In the genomic region with DNA sequence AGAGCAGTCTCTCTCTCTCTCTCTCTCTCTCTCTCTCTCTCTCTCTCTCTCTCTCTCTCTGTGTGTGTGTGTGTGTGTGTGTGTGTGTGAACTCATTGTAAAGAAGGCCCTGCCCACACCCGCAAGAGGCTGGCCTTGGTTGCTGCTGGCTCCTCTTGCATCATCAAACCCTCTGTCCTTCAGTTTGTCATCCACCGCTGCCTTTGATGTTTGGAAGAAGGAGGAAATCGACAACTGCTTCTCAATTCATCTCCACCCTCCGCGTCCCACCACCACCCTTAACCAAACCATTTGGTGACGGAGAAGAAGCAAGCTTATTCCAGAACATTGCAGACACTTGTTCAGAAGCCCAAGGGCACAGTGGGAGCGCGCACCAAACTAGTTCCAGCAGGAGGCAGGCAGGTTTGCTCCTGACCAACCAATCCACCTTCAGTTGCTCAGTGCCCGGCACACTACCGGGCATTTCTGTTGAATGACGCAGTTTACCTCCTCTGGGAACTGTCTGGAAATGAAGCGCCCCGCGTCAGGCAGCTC, we compare ENCODE assay signal across 8 mouse cellular contexts. TPM values are rescaled to one million over a fixed set of nuclear protein-coding genes. Genes with fewer than 3 reads are reported as not detected.
A peak's percentile ranks its signal among the peaks of the same experiment; 100 is the strongest.
DNase-seq lines count a peak whose midpoint lies in the region; ATAC-seq and TF ChIP-seq lines count a peak whose summit lies in the region.

No protein-coding gene starts in this region.

- peak overlapping the region; percentile 46 for H3K4me3 ChIP-seq in heart, postnatal 0 days (ENCODE audit: low read depth, low read length)
- peak overlapping the region; percentile 20 to 50 (median 43) for H3K4me3 ChIP-seq in CH12.LX (replicated peaks in 1 of 3; ENCODE audit: low read depth in 2 of 3, low read length in 2 of 3, poor library complexity in 1 of 3)
- H3K4me3 ChIP-seq in bone marrow macrophage, adult 2 months (ENCODE audit: insufficient read depth, low read length) = no peak overlapping the region
- peak overlapping the region; percentile 7 to 28; a peak in 3 of 4 replicates for H3K4me3 ChIP-seq in liver, embryonic 14.5 days (ENCODE audit: insufficient read depth in 1 of 2, low read depth in 2 of 2, low read length in 2 of 2)
- H3K4me3 ChIP-seq in stomach, postnatal 0 days (ENCODE audit: low read depth, low read length) = peak overlapping the region; percentile 26

- H3K27ac ChIP-seq in heart, postnatal 0 days (ENCODE audit: low read depth) = no peak overlapping the region
- H3K27ac ChIP-seq in CH12.LX (ENCODE audit: insufficient read depth, low read depth) = peak overlapping the region; percentile 96
- peak overlapping the region; percentile 31 for H3K27ac ChIP-seq in bone marrow macrophage, adult 2 months (ENCODE audit: insufficient read depth, low read depth, low read length)
- no peak overlapping the region for H3K27ac ChIP-seq in liver, embryonic 14.5 days
- H3K27ac ChIP-seq in stomach, postnatal 0 days (replicated peaks) = no peak overlapping the region

- TF ChIP-seq RAD21 in CH12.LX (IDR thresholded peaks at IDR 0.05; ENCODE audit: low read depth, low read length) = no peak

- peaks cover 17% of the 10 kb centered on the region for H3K4me1 ChIP-seq in heart, postnatal 0 days (ENCODE audit: control insufficient read depth, insufficient read depth)
- peaks cover 32 to 78% of the 10 kb centered on the region in 2 experiments for H3K4me1 ChIP-seq in CH12.LX (ENCODE audit: control insufficient read depth in 1 of 2, insufficient read depth in 2 of 2)
- peaks cover 57% of the 10 kb centered on the region for H3K4me1 ChIP-seq in bone marrow macrophage, adult 2 months (ENCODE audit: control insufficient read depth, insufficient read depth, low read length)
- H3K4me1 ChIP-seq in liver, embryonic 14.5 days (replicated peaks; ENCODE audit: control insufficient read depth in 2 of 2, insufficient read depth in 2 of 2, low read length in 1 of 2) = peaks cover 0 to 2% of the 10 kb centered on the region in 2 experiments; a peak in 2 of 4 replicates
- H3K4me1 ChIP-seq in stomach, postnatal 0 days (replicated peaks; ENCODE audit: control insufficient read depth, insufficient read depth) = no peaks in the 10 kb centered on the region

- no peak for TF ChIP-seq POLR2A in CH12.LX (IDR thresholded peaks at IDR 0.05; ENCODE audit: low read depth, low read length)
- TF ChIP-seq POLR2A in bone marrow macrophage, adult 2 months (IDR thresholded peaks at IDR 0.05; ENCODE audit: borderline replicate concordance, low read depth, low read length) = no peak

- DNase-seq in heart, postnatal 0 days (ENCODE audit: low spot score) = no peak
- no peak for DNase-seq in heart, adult 11 months
- peak; percentile 79 for DNase-seq in CH12.LX (ENCODE audit: extremely low read depth)
- DNase-seq in induced T-regulatory cell, adult 2 months (ENCODE audit: low read depth) = peak; percentile 71
- no peak for DNase-seq in liver, embryonic 14.5 days (ENCODE audit: low read depth in 3 of 3, low spot score in 3 of 3)
- DNase-seq in stomach, postnatal 0 days (ENCODE audit: low spot score) = no peak
- no peak for DNase-seq in c-Kit-positive CD71-positive TER-119-positive erythroid progenitor cells, embryonic 14.5 days (ENCODE audit: low spot score)

- TF ChIP-seq EP300 in heart, postnatal 0 days (IDR thresholded peaks at IDR 0.05; ENCODE audit: low read depth) = no peak
- no peak; the same call in none of the 2 replicates for TF ChIP-seq EP300 in CH12.LX (IDR thresholded peaks at IDR 0.05; ENCODE audit: low read length)
- TF ChIP-seq EP300 in liver, embryonic 14.5 days (IDR thresholded peaks at IDR 0.05; ENCODE audit: low read depth) = no peak
- TF ChIP-seq EP300 in stomach, postnatal 0 days (optimal IDR thresholded peaks at IDR 0.05) = no peak

- WGBS in heart, postnatal 0 days = 23% methylated on average over 14 of the region's 14 CpGs
- 20% methylated on average over 14 of the region's 14 CpGs for WGBS in liver, embryonic 14.5 days (ENCODE audit: insufficient replicate concordance)
- 26% methylated on average over 14 of the region's 14 CpGs for WGBS in stomach, postnatal 0 days

- no peaks in the 10 kb centered on the region for H3K79me2 ChIP-seq in CH12.LX (replicated peaks; ENCODE audit: control insufficient read depth, extremely low read depth, insufficient read depth, poor library complexity, severe bottlenecking)

- peak overlapping the region; percentile 52; the same call in 1 of the 2 replicates for H3K9ac ChIP-seq in heart, postnatal 0 days (replicated peaks; ENCODE audit: low read depth, low read length)
- H3K9ac ChIP-seq in CH12.LX (ENCODE audit: insufficient read depth, low read depth) = peak overlapping the region; percentile 79
- no peak overlapping the region for H3K9ac ChIP-seq in liver, embryonic 14.5 days (replicated peaks)
- 0 out of 2 replicates have a peak overlapping the region, but pooled peaks have one; percentile 41 for H3K9ac ChIP-seq in stomach, postnatal 0 days (ENCODE audit: low read length)

- ATAC-seq in heart, postnatal 0 days (ENCODE audit: insufficient read depth, low read depth) = peak; percentile 61; the same call in 1 of the 2 replicates
- no peak; the same call in 1 of the 2 replicates for ATAC-seq in liver, embryonic 14.5 days (ENCODE audit: insufficient read depth)
- peak; percentile 38; the same call in 1 of the 2 replicates for ATAC-seq in stomach, postnatal 0 days (ENCODE audit: low FRiP score, low TSS enrichment)

- H3K36me3 ChIP-seq in heart, postnatal 0 days (replicated peaks; ENCODE audit: control insufficient read depth, insufficient read depth, low read length) = no peaks in the 10 kb centered on the region
- peaks cover 0 to under 1% of the 10 kb centered on the region in 2 experiments for H3K36me3 ChIP-seq in CH12.LX (replicated peaks in 1 of 2; ENCODE audit: control insufficient read depth in 1 of 2, insufficient read depth in 1 of 2, low read length in 1 of 2)
- H3K36me3 ChIP-seq in liver, embryonic 14.5 days (replicated peaks; ENCODE audit: control insufficient read depth, insufficient read depth, low read depth) = no peaks in the 10 kb centered on the region
- no peaks in the 10 kb centered on the region for H3K36me3 ChIP-seq in stomach, postnatal 0 days (ENCODE audit: control insufficient read depth, insufficient read depth, low read length)

- no peaks in the 10 kb centered on the region for H3K9me3 ChIP-seq in heart, postnatal 0 days (replicated peaks; ENCODE audit: control insufficient read depth, low read length)
- peaks cover 10% of the 10 kb centered on the region for H3K9me3 ChIP-seq in CH12.LX (replicated peaks; ENCODE audit: low read length)
- H3K9me3 ChIP-seq in liver, embryonic 14.5 days (ENCODE audit: control insufficient read depth, low read length) = no peaks in the 10 kb centered on the region
- no peaks in the 10 kb centered on the region for H3K9me3 ChIP-seq in stomach, postnatal 0 days (ENCODE audit: control insufficient read depth, low read length)

- H3K27me3 ChIP-seq in heart, postnatal 0 days (ENCODE audit: control insufficient read depth, insufficient read depth, low read length) = no peaks in the 10 kb centered on the region
- no peaks in the 10 kb centered on the region for H3K27me3 ChIP-seq in CH12.LX (replicated peaks)
- no peaks in the 10 kb centered on the region for H3K27me3 ChIP-seq in liver, embryonic 14.5 days (ENCODE audit: control insufficient read depth, insufficient read depth, low read length)
- no peaks in the 10 kb centered on the region; the same call in 1 of the 2 replicates for H3K27me3 ChIP-seq in stomach, postnatal 0 days (ENCODE audit: control insufficient read depth, insufficient read depth, low read length)

- peak overlapping the region; percentile 72 for H3K4me2 ChIP-seq in heart, postnatal 0 days (ENCODE audit: low read depth, low read length)
- peak overlapping the region; percentile 78 for H3K4me2 ChIP-seq in CH12.LX (ENCODE audit: insufficient read depth, low read depth, poor library complexity, severe bottlenecking)
- peak overlapping the region; percentile 59 for H3K4me2 ChIP-seq in liver, embryonic 14.5 days (ENCODE audit: low read depth)
- peak overlapping the region; percentile 55 for H3K4me2 ChIP-seq in stomach, postnatal 0 days (replicated peaks; ENCODE audit: low read depth)

- dilution Hi-C loops in CH12.LX (cut with MboI; ENCODE audit: extremely low pct_ligation_motif_present, extremely low pct_unique_long_range_greater_than_20kb, low sequenced_read_pairs) = no loop called here

- in situ Hi-C loops in CH12.LX (cut with MboI; ENCODE audit: low pct_ligation_motif_present, low pct_unique_long_range_greater_than_20kb, low sequenced_read_pairs) = no loop called here

- TF ChIP-seq CTCF in heart, postnatal 0 days (IDR thresholded peaks at IDR 0.05; ENCODE audit: low read depth) = no peak
- TF ChIP-seq CTCF in CH12.LX (conservative IDR thresholded peaks at IDR 0.05 in 1 of 2, IDR thresholded peaks at IDR 0.05 in 1 of 2; ENCODE audit: low read depth in 2 of 2, low read length in 2 of 2) = no peak
- TF ChIP-seq CTCF in bone marrow macrophage, adult 2 months (IDR thresholded peaks at IDR 0.05; ENCODE audit: low read depth, low read length) = no peak
- no peak for TF ChIP-seq CTCF in liver, embryonic 14.5 days (IDR thresholded peaks at IDR 0.05; ENCODE audit: low read depth)
- TF ChIP-seq CTCF in stomach, postnatal 0 days (IDR thresholded peaks at IDR 0.05; ENCODE audit: low read depth) = peak; percentile 28

TF ChIP-seq in CH12.LX, 34 proteins besides CTCF, POLR2A, EP300 and RAD21 (continues in another document):
- TF ChIP-seq MYC (IDR thresholded peaks at IDR 0.05; ENCODE audit: low read depth, low read length) = peak; percentile 26; the same call in 1 of the 2 replicates
- peak; percentile 71 for TF ChIP-seq ETS1 (conservative IDR thresholded peaks at IDR 0.05; ENCODE audit: low read depth, low read length)
- TF ChIP-seq TCF12 (IDR thresholded peaks at IDR 0.05; ENCODE audit: low read depth, low read length) = peak; percentile 62; the same call in 1 of the 2 replicates
- TF ChIP-seq SMC3 (IDR thresholded peaks at IDR 0.05; ENCODE audit: low read depth, low read length) = no peak; the same call in 1 of the 2 replicates
- peak; percentile 61 for TF ChIP-seq SIN3A (IDR thresholded peaks at IDR 0.05; ENCODE audit: low read length)
- no peak for TF ChIP-seq POLR2AphosphoS2 (IDR thresholded peaks at IDR 0.05; ENCODE audit: low read depth, low read length)
- TF ChIP-seq IRF4 (IDR thresholded peaks at IDR 0.05; ENCODE audit: low read depth, low read length) = peak; percentile 63

RNA-seq across cellular contexts. Expression of a gene that starts 8.2 kb away (rescaled TPM):
- 20.0 and 25.8 TPM in 2 replicates for total RNA-seq in heart, postnatal 0 days (2014; rRNA removed; ENCODE audit: low replicate concordance)
- 15.1 and 15.6 TPM in 2 replicates for polyA plus RNA-seq in heart, postnatal 0 days (2015; fragmentation: Nextera tagmentation; extraction: Ambion mirVana)
- 5.9 and 8.6 TPM in 2 replicates for total RNA-seq in CH12.LX (2012; rRNA removed)
- 6.6 and 7.5 TPM in 2 replicates for total RNA-seq in CH12.LX (2014; rRNA removed)
- 30.4 and 33.4 TPM in 2 replicates for polyA plus RNA-seq in CH12.LX (2012; ENCODE audit: insufficient read length, low read depth)
- polyA plus RNA-seq in bone marrow macrophage, adult 2 months (2012; ENCODE audit: insufficient read depth, insufficient read length, missing spikeins) = 0.29 TPM in 1 of 2 replicates, not detected in the other
- 0.56 and 0.58 TPM in 2 replicates for polyA plus RNA-seq in liver, embryonic 14.5 days (2012; rRNA removed)
- 0.76 and 0.83 TPM in 2 replicates for polyA plus RNA-seq in liver, embryonic 14.5 days (2014; fragmentation: Nextera tagmentation; extraction: Ambion mirVana)
- polyA plus RNA-seq in stomach, postnatal 0 days (2015; fragmentation: Nextera tagmentation; extraction: Ambion mirVana) = 7.2 and 8.1 TPM in 2 replicates

Comparison
In these comparisons a context has a peak if more than half of its experiments do, and no peak if none do; other contexts are left out.
1. DNase-seq: peak in CH12.LX (single experiment) and induced T-regulatory cell, adult 2 months (single experiment); none in heart, postnatal 0 days (single experiment), heart, adult 11 months (single experiment), liver, embryonic 14.5 days (0 of 3), stomach, postnatal 0 days (single experiment) and c-Kit-positive CD71-positive TER-119-positive erythroid progenitor cells, embryonic 14.5 days (single experiment).
2. H3K27ac ChIP-seq: peak in CH12.LX (single experiment) and bone marrow macrophage, adult 2 months (single experiment); none in heart, postnatal 0 days (single experiment), liver, embryonic 14.5 days (single experiment) and stomach, postnatal 0 days (single experiment).
3. Peak in every context shown above with its lines, with median percentiles within 50 percentile points of each other: H3K4me2 ChIP-seq.